Mouse (Mus musculus): Measurements from ENCODE around the gene Ccdc91.

Gene Ccdc91

DNA sequence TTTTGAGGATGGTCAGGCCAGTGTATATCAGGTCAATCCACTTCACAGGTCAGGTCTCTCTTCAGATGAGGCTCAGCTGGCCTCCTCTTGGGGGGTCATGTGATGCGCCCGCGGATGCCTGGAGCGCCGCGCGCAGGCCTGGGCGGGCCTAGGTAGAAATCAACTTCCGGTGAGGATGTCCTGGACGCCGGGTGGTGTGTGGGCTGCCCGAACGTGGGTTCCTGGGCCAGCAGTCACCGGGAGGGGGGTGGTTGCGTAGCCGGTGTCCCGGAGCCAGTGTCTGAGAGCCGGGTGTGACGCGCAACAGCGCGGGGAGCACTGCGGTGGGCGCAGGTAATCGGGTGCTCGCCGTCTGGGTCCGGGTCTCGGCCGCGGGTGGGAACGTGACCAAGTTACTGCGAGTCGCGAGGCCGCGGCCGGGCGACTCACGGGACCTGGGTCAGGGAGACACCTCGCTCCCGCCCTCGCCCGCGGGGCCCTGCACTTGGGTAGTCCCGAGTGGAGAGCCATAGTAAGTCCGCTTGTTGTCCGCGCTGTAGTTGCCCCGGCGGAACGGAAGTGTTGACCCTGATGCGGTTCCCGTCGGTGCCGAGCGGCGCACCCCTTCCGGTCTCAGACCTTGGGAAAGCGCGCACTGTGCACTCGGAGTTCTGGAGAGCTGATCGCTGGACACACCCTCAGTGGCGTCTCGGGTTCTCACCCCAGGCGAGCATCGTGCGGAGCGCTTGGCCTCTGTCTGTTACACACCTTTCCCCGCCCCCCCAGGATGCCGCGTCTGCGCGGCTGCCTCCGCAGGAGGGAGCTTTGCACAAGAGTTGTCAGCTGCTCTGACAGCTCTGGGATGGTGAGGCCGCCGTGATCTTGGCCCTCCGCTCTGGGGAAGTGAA is at the start of gene Ccdc91:
Ccdc91 (plus strand) TSS at position 102 of the 887 bp plus-strand sequence.
- peak; percentile 90 to 92 for DNase-seq (ENCODE audit: low spot score in 2 of 2)

DNA sequence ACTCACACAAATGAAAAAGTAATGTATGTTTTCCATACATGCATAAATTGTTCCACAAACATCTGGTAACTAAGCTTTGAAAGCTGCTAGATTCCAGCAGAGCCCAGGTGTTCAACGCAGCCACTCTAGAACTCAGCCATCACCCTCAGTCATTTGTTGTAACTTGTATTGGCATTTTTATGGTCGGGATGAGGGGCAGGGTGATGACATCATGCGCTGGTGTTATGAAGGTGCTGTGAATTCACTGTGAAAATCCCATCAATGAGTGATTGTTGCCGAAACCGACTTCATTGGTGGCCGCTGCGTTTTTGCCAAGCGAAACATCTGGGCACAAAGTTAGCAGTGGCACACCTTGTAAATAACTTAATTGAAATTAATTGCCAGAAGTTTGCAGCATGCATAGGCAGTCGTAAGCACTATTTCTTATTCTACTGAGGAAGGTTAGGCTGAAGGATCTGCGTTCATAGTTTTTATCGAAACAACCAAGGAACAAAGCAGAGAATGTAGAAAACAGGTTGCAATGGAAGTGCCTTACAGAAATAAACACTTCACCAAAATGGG is 48.6 kb upstream of the Ccdc91 start:
- DNase-seq (ENCODE audit: low spot score in 2 of 2): no peak

DNA sequence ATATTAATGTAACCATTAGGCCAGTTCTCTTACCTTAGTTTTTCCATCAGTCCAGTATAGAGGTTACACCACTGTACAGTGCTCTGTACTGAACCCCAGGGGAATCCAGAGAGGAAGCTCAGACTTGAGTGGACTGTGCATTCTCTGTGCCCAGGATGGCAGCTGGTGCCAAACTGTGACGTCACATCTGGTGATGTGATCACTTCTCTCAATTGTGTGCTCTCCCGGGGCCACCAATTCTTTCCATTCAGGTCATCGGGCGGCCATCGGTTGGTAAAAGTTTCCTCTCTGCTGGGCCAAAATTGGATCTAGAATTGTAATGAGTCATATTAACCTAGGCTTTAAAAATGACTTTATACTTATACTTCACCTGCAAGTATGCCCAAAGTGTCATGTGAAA is 19.9 kb upstream of the Ccdc91 start:
- DNase-seq (ENCODE audit: low spot score in 2 of 2): no peak

DNA sequence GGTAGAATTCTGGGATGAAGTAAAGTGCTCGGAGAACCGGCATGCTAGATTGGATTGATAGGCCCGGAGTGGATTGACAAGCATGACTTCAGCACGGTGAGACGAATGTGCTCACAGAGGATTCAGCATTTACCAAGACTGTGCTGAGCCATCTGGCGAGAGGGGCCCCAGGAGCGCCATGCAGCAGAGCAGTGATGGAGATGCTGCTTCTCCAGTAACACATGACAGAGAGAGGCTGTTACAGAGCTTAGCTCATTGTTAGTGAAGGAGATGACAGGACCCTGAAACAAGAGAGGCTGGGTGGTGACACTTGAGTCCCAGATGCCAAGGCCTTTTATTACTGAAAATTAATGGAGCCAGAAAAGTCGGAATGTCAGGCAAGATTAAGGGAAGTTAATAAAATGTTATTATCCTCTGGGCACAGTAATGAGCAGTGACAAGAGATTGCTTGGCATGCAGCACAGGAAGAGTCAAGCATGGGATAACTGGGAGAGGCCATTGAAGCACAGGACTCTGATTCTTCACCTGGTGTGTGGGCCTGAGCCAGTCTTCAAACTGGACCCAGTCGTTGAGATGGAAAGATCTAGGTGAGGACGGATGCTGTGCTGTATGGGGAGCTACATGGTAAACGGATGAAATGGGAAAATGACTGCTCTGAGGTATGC is 16.9 kb upstream of the Ccdc91 start:
- DNase-seq (ENCODE audit: low spot score in 2 of 2): no peak

DNA sequence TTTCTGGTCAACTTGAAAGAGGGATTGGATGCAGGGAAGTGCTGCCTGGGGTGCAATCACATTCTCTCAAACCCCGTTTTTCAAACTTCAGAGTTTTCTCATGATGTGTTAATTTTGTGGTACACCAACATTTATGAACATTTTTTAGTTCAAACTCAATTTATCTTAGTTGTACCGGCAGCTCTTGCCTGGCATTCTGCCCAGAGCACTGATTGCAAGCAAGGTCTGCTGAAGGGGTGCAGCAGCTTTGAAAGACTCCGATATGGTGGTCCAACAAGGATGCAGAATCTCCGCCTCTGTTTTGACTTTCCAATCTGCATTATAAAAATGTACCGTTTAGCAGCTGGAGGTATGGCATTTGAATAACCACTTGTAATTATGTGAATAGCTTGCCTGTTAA is 5.6 kb upstream of the Ccdc91 start:
- DNase-seq (ENCODE audit: low spot score in 2 of 2): no peak

DNA sequence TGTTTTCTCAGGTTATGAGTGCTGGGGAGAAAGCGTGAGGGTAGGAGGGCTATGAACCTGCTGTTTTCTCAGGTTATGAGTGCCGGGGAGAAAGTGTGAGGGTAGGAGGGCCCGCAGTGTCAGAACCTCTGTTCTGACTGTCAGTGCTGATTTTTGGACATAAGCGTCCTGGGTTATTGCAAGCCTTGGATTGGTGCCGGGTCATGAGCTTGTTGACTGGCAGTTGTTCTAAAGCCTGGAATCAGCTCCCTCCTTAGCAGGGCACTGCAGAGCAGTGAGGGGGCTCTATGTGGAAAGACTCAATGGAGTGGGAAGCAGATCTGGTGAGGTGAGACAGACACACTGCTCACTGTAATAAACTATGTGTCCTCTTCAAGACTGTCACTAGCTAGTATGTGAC is 5.5 kb downstream of the Ccdc91 start:
- DNase-seq (ENCODE audit: low spot score in 2 of 2): no peak

DNA sequence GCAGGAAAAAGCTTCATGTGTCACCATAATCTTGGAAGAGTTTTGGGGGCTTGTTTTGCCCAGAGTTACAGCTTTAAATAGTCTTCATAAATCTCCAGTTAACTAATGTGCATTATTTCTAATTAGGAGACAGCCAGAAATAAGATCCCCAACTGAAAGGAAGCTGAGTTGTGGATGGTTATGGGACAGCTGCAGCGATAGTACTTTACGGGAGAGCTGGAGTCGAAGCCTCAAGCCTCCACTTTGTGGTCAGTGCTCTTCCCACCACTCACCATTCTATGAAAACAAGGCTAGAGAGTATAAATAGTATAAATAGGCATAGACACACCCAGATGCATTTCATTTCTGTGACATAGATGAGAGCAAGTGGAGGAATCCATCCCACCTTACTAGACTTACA is 14.5 kb downstream of the Ccdc91 start:
- DNase-seq (ENCODE audit: low spot score in 2 of 2): no peak

DNA sequence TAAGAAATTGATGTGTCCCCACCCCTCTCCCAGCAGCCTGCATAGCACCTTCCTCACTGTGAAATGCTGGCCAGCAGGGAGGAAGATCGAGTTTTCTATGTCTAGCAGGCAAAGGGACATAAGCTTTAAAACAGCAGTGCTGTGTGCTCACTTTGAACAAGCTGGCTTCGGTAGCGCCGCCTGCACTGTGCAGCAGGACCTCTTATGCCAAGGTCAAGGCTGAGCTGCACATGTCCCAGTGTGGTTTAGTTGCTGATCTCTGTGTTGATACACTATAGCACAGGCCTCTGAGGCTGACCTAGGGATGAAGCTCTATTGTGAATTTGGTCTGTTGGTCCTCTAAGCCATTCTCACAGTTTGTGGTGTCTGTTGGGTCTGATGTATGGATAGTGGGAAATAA is 16.9 kb downstream of the Ccdc91 start:
- no peak for DNase-seq (ENCODE audit: low spot score in 2 of 2)

DNA sequence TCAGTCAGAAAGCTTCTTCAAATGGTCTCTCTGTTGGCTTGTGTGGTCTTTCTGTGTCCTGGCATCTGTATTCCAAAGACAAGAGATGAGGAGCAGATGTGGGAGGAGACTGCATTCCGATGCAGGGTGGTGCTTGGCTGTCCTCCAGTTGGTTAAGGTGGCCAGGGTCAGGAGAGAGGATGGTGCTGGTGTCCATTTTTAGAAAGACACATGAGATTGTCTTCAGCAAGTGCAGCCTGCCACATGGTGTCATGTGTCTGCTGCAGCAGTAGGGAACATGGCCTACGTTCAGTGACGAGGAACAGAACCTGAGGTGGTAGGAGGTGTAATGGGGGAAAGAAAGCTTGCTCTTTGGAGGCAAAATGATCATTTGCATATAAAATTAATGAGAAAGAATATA is 25.8 kb downstream of the Ccdc91 start:
- no peak for DNase-seq (ENCODE audit: low spot score in 2 of 2)

DNA sequence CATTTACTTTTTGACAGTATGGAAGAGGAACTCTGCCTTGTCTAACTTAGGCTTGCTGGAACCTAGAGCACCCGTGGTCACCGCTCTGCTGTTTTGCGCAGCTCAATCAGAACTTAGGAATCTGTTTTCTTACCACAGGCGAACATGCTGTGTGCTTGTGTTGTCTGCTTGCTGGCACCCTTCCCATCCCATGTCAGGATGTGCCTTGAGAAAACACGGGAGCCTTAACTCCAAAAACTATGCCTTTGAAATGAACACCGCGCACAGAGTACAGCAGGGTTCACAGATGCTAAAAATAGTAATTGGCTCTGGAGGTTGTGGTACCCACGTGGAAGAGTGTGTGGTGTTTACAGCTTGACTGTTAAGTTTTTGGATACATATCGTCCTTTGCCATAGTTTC is 30.4 kb downstream of the Ccdc91 start:
- DNase-seq (ENCODE audit: low spot score in 2 of 2): peak in 1 of 2 experiments; percentile 26

DNA sequence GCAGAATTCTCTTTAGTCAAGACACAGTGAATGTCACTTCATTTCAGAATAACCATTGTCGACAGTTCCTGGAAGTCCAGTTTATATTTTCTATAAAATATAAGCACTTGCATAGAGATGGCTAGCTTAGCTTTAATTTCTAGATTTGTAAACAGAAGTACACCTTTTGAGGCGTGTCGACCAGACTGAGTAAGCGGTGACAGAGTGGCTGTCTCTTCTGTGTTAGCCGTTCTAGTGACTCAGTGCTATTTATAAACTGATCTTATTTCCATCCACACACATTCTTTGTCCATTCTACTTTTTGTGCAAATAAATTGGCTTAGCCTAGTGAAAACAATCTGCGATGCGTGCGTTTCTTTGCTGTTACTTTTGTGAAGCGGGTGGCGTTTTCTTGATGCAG is 30.9 kb downstream of the Ccdc91 start:
- DNase-seq (ENCODE audit: low spot score in 2 of 2): no peak

DNA sequence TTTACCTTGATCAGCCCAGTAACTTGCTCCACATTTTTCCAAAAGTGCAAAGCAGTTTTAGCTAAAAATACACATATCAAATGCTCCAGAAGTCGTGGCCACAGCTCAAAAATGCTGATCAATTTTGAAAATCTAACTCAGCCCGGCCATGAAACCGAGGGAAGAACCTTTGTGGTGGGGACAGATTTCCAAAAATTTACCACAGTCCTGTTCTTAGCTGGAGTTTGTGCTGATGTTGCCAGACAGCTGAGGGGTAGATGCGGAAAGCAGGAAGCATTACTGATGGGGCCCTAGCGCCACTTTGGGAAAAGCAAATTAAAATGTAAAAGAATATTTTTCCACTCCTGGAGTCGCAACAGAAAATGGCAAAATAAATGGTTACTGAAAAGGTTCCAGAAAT is 31.6 kb downstream of the Ccdc91 start:
- DNase-seq (ENCODE audit: low spot score in 2 of 2): no peak

DNA sequence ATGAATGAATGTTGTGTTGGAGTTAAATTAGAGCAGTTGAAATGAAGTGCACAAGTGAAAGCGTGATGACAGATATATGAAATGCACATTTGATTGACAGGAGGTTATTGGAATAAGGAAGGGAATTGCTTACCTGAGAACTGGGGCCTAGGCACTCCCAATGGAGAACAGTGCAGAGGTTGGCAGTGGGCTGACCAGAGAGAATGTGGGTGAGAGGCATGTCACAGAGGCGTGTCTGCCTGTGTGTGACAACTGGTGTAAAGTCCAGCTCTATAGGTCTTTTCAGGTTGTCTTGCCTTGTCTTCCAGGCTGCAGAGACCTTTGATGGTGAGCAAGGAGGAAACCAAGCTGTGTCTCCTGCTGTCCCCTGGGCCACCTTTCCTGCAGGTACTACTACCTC is 34.9 kb downstream of the Ccdc91 start:
- no peak for DNase-seq (ENCODE audit: low spot score in 2 of 2)

DNA sequence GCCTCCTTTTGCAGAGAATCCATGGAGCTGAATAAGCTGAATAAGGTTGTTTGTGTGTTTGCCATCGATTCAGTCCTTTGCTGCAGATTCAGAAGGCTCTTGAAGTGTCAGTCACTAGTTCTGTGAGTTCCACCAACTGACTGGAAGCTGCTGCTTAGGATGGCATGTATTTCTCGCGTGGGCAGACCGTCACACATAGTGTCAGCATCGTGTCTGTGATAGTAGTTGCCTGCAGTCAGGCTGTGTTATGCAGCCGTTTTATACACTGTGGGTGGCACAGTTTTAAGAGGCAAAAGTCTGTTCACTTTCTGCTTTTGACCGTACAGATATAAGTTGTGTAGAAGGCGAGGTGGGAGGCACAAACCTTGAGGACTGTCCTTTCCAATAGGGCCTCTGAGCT is 42.3 kb downstream of the Ccdc91 start:
- DNase-seq (ENCODE audit: low spot score in 2 of 2): no peak

DNA sequence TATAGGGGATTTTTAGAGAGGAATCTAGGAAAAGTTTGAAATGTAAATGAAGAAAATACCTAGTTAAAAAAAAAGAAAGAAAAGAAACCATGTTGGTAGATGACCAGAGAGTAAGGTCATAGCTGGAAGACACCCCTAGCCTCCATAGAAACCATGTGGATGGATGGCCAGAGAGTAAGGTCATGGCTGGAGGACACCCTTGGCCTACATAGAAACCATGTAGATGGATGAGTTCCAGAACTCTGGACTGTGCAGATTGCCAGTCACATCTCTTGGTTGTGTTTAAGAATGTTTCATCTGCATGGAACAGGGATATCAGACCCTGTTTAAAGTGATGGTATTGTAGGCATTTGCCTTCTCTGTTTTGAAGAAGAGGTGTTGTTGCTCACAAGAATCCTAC is 49.6 kb downstream of the Ccdc91 start:
- DNase-seq (ENCODE audit: low spot score in 2 of 2): no peak

DNA sequence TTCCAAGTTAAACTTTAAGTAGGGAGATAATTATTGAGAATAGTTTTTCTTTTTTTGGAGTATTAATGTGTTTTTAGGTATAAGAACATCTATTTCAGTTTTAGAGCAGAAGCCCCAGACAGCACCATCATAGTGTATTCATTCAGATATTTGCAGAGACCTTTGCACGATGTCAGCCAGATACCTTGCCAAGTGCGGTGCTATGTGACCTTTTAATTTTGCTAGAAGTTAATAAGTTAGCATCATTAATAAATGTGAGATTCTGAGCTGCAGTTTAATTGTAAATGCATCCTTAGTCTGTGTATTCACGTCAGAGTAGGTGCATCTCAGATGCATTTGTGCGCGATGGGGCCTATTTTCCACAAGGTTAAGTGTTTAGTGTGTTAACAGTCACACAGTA is 59.3 kb downstream of the Ccdc91 start:
- DNase-seq (ENCODE audit: low spot score in 2 of 2): no peak

DNA sequence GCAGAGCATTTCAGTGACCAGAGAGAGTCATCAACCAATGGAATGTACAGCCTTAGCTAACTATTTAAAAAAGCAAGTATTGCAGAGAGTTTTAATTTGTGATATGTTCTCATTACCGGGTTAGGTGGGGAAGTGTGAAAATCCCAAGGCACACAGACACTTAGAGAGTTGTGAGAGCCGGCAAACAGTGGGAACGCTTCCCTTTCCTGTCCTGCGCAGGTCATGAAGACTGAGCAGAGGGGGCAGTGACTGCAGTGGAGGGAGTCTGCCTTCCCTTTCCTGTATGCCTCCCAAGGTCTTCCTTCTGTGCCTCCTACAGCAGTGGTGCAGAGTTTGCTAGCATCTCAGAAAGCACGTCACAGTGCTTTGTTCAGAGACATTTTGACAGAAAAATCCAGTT is 62.6 kb downstream of the Ccdc91 start:
- DNase-seq (ENCODE audit: low spot score in 2 of 2): no peak

DNA sequence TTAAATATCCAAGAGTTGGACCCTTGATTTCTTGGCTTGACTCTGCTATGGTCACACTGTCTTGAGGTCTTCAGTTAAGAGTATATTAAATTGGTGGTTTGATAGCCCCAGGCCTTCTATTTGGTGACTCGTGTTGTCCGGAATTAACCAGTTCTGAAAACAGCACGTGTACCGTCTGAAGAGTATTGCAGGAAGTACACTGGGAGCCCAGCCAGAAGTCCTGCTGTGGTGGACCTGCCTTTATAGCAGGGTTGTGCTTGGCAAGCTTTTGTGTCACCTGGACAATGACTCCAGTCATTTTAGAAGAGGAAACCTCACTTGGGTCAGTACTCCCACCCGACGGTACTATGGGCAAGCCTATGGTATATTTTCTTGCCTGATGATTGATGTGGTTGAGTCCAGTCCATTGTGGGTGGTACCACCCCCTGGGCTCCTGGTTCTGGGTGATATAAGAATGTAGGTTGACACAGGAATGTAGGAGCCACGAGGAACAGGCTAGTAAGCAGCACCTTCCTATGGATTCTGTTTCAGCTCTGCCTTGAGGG is 63.5 kb downstream of the Ccdc91 start:
- DNase-seq (ENCODE audit: low spot score in 2 of 2): no peak

DNA sequence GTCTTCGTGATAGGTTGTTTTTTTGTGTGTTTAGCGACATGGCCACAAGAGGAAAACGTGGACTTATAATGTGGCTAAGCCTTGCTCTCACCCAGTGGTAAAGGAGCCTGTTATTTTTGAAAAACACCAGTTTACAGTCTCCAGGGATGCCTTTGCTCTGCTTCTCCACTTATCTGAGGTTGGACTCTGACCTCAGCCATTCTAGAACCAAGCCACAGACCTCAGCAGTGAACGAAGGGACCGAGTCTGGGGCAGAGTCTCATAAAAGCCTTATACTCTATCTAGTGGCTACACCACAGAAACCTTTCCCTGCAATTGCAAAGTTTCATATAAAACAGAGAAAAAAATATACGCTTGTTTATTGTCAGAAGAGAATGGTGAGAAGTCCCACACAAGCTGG is 65.3 kb downstream of the Ccdc91 start:
- DNase-seq (ENCODE audit: low spot score in 2 of 2): no peak

DNA sequence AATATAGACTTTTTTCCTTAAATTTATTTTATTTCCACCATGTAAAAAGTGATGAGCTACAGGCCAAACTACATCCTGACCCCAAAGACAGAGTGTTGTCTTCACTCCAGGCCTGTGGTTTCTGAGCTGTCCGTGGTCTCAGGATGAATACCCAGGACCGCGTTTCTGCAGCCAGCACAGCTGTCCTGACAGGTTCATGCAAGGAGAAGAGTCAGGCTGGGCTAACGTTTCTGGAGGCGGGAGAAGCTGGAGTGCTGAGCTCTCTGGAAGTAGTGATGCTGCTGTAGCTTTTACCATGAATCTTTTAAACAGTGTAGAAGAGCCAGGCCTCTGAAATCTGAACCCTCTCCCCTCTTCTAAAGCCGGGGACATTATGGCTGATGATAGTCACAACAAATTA is 80.0 kb downstream of the Ccdc91 start:
- no peak for DNase-seq (ENCODE audit: low spot score in 2 of 2)

DNA sequence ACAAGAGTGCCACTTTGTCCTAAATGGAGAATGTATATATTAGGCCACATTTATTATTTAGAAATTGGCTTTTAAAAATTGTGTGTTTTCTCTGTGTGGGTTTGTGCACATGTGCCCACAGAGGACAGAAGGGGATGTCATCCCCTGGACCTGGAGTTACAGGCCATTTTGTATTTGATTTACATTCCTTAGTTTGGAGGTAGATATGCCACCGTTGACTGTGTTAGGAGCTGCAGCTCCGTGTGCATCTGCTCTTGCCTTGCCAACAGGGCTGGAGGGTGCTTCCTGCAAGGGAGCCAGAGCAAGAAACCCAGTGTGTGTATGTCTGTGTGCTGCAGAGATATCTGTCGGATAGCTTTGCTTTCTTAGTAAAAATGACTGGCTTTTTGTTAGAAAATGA is 83.7 kb downstream of the Ccdc91 start:
- no peak for DNase-seq (ENCODE audit: low spot score in 2 of 2)

DNA sequence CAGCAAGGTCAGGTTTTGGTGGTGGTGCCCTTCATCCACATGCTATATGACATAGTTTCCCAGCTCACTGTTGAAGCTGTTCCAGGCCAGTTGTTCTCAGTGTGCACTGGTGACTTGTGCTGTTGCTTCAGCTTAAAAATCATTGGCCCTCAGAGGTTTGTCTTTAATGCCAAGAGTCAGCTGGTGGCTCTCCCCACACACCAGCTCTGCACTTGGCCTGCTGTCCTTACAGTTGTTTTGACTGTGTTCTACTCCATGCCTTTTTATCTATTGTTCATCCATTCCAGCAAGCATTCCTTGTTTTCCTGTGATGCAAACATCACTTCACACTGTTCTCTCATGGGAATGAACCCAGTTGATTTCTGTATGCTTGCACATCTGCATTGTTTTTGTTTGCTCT is 84.8 kb downstream of the Ccdc91 start:
- no peak for DNase-seq (ENCODE audit: low spot score in 2 of 2)

DNA sequence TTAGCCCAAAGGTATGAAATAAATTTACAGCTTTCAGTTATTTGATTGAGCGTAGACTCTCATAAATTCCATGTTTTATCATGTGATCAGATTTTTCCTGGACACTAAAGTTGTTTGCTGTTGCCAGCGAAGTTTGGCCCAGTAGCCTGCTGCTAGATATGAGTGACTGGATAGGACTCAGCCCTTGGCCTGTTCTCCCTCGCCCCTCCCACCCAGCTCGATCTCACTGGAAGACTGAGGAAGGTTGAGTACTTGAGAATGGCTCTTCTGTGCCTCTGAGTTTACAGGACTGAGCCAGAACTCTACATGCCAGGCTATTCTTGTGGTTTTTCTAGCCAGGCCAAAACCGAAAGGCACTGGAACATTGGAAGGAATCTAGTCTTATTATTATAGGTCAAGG is 93.6 kb downstream of the Ccdc91 start:
- no peak for DNase-seq (ENCODE audit: low spot score in 2 of 2)

Data from urinary bladder, postnatal 4 days (tissue).